Mouse (Mus musculus): ENCODE measurements at regions not wholly inside any gene's neighbourhood (a gene's known extent, or its start where the extent isn't known, plus 50 kb on each side); places are given as distances from the start of the nearest gene placed in this dataset.
"Not testable (repeated sequence)": the region's sequence is repeated elsewhere in the genome, so short reads cannot be mapped to it uniquely, and the experiment has no call there.

DNA sequence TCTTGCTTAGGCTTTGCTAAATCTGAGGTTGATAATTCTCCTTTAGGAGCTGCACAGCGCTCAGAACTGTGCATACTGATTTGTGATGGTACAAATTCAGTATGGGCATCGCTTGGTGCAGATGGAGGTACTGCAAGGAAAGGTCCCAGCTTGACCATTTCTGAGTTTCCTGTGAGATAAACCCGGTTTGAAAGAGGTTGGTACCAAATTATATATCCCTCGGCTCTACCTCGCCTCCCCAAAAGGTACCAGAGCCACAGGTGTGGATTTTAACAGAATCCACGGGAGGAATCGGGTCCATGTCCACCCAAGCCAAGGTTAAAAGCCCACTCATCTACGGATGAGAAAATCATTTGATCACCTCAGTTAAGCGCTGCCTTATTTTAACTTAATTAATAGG, 172.5 kb upstream of the Zfp808 start:
- not testable (repeated sequence) for DNase-seq (ENCODE audit: low read depth, low spot score)

DNA sequence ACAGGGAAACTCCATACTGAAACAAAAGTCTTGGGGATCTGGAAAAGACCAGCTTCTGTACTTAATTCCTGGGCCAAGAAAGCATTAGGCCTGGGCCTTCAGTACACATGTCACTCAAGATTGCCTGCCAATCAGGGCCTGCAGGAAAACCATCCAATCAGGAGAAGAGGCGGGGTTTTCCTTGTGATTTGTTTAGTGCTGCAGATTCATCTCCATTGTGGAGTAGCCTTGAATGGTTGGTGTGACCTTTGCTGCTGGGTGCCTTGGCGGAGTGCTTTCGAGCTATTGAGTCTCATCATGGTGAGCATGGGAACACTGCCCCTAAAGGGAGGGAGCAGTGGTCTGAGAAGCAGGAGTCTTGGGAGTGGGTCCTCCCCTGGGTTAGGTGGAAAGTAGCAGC, 150.8 kb upstream of the Zfp808 start:
- not testable (repeated sequence) for DNase-seq (ENCODE audit: low read depth, low spot score)

DNA sequence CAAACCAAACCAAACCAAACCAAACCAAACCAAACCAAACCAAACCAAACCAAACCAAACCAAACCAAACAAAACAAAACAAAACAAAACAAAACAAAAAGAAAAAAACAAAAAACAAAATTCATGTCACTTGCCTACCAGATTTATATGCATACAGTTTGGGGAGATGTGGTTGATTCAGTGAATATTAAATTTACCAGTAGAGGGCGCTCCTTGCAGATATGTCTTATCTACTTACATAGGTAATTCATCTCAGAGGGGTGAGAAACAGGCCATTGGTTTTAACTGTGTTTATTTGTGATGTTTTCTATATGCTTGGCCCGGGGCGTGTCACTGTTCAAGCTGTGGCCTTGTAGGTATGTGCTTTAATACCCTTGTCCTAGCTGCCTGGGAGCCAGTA, 133.2 kb upstream of the Zfp808 start:
- DNase-seq (ENCODE audit: low read depth, low spot score) = not testable (repeated sequence)

DNA sequence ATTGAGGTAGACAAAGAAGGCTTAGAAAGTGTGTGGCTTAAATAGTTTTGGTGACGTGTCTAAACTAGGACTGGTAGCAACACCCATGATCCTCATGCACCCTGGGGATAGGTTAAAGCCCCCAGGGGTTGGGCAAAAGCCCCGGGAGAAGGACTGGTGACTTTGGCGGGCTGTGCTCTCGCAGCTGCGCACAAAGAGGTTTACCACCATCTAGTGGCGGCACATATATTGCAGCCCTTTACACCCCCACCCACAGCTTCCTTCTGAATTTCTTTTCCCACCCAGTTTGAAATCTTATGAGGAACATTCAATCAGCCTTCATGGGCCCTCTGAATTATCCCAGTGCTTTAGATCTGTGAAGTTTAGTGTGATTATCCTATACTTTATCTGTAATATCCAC, 130.9 kb upstream of the Zfp808 start:
- DNase-seq (ENCODE audit: low read depth, low spot score) = not testable (repeated sequence)

DNA sequence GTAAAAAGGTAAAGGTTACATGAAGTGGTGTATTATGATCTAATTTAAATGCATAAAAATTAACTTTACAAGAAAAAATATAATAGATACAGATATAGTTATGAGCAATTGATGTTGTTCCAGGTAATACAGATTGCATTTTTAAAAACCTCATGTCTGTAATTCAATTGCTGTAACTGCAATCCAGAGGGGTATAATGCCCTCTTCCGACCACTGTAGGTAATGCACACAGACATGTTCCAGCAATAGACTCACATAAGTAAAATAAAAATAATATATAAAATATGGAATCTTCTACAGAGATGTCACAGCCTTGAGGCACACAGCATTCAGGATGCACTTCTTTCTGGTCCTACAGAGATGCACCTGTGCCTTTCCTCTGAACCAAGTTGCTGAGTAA, 122.4 kb upstream of the Zfp808 start:
- DNase-seq (ENCODE audit: low read depth, low spot score) = peak; percentile 1

DNA sequence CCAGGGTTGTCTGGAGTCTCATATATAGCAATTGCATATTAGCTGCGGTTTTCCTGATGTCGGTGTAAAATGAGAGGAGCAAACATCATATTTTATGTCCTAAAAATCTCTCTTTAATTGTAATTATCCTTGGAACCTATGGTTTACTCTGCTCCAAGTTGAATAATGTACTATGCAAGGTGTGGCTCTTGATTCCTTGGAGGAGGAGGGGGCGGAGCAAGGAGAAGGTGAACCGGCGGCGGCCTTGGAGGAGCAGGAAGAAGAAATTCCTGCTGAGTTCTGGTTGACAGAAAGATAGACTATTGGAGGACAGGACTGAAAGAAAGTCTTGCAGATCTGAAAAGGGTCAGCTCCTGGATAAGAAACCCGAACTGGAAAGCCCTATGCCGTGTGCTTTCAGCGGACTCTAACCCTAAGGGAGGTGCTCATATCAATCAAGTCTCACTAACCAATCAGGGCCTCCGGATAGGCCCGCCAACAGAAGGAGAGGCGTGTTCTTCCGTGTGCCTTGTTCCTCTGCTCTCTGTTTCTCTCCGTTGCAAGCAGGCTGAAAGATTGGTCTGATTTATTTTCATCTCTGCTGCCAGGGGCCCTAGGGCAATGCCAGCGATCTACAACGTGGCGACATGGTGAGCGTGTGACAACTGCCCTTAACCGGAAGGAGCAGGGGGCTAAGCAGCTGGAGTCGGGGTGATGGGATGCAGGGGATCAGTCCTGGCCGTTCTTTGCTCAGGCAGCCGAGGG, 114.1 kb upstream of the Zfp808 start:
- DNase-seq (ENCODE audit: low read depth, low spot score) = not testable (repeated sequence)

DNA sequence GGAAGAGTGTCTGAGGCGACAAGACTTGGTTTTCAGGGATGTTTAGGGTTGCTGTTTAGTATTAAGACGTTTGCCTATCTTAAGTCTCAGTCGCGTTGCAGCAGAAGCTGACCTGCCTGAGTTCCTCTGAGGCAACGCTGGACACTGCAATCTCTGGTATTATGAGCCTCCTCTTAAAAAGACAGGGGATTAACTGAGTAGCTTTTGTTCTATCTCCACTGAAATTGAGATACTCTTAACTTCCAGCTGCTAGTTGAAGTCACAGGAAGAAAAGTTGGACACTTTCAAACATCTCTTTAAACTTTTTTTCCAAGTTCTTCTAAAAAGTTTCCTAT, 113.6 kb upstream of the Zfp808 start:
- DNase-seq (ENCODE audit: low read depth, low spot score) = not testable (repeated sequence)

DNA sequence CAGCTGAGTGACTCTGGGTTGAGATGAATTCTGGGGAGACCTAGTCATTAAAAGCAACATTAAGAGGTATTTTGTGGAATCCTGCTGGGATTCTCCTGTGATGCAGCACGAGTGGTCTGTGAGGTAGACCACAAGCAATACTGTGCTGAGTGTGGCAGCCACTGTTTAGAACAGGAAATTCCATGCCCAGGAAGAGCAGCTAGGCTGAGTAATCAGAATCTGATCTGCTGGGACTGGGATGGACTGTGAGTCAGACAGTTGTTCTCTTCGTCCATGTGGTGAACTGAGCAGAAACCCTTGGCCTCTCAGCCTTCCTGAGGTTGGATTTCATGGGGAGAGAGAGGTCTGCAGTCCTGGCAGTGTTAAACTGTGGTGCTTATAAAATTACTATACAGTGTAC, 92.0 kb upstream of the Zfp808 start:
- not testable (repeated sequence) for DNase-seq (ENCODE audit: low read depth, low spot score)

DNA sequence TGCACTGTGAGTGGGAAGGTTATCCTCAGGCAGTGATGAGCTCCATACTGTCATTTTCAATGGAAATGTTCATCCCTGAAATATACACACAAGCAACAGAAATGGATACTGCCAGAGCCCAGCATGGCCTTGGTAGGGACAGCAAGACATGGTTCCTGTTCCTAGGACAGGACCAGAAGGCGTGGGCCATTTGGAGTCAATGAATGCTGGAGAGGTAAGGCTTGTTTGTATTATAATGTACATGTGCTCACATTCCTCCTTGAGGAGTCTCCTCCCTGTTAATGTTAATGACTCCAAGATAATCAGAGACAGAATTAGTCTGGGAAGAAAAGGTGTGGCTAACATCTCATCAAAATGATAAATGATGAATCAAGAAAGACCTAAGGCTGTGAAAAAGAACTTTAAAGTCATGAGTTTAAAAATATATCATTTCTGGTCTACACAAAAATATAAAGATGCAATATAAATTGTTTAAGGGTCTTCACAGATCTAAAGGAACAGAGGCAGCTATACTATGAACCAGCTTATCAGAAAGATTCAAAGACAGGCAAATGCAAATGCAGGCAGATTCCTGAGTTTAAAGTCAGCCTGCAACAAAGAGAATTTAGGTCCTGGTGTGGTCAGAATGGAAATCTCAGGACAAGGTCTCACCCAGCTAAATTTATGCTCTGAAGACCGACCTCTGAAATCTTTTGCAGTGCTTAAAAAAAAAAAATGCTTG, 51.6 kb upstream of the Zfp808 start:
- peak; percentile 0 for DNase-seq (ENCODE audit: low read depth, low spot score)

DNA sequence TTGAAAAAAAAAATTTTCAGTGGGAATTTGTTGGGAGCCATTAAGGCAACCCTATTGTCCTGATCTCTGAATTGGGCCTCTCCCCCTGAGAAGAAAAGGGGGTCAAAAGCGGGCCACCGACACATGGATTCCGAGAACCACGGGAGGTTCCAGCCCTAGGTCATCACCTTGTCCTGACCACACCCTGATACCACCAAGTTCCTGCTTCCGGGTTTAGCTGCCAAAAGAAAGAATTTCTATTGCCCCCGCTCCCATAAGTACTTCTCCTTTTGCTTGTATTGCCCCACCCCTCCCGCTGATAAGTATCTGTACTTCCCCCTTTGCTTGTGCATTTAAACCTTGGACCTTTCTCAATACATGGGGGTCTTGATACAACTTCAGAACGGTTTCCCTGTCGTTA, 50.8 kb upstream of the Zfp808 start:
- DNase-seq (ENCODE audit: low read depth, low spot score) = not testable (repeated sequence)

All from A20 (cell line).